Mouse (Mus musculus): ENCODE measurements around the gene Igf2bp1. TPM values are rescaled to one million over a fixed set of nuclear protein-coding genes. Genes with fewer than 3 reads are reported as not detected.
A peak's percentile ranks its signal among the peaks of the same experiment; 100 is the strongest.

The Igf2bp1 gene
- total and polyA plus RNA-seq, 3 experiments = 0.05 to 0.31 (median 0.23) TPM

GRCm38 (mm10) chr11:95982475-95982874, 23.3 kb downstream of the Igf2bp1 start:
- Histone ChIP-seq H3K36me3 (ENCODE audit: control insufficient read depth, insufficient read depth, low read length) (no peaks in the 10 kb centered on the region), H3K9ac (ENCODE audit: low read depth, low read length) (no peak overlapping the region), H3K27ac (no peak overlapping the region), H3K4me3 (no peak overlapping the region), H3K4me1 (ENCODE audit: control insufficient read depth, insufficient read depth, low read length) (no peaks in the 10 kb centered on the region), H3K27me3 (ENCODE audit: control insufficient read depth, insufficient read depth, low read length) (no peaks in the 10 kb centered on the region), H3K79me2 (replicated peaks; ENCODE audit: control insufficient read depth, insufficient read depth, low read length) (no peaks in the 10 kb centered on the region)
- TF ChIP-seq EP300 (IDR thresholded peaks at IDR 0.05; ENCODE audit: insufficient read depth, low read depth, low read length) = no peak
- no peak for TF ChIP-seq CTCF (IDR thresholded peaks at IDR 0.05)
- WGBS = 69% methylated on average over 1 of the region's 1 CpGs
- DNase-seq = no peak
- intact Hi-C loops (cut with DNase I) = no loop called here

- intact Hi-C loops (cut with DNase I) = no loop called here
- H3K27me3 ChIP-seq (ENCODE audit: control insufficient read depth, insufficient read depth, low read length) = no peaks in the 10 kb centered on the region
Observed at GRCm38 (mm10) chr11:95981804-95982203, 23.9 kb downstream of the Igf2bp1 start.

GRCm38 (mm10) chr11:95980762-95981418, 24.9 kb downstream of the Igf2bp1 start:
- no peak for DNase-seq
- TF ChIP-seq EP300 (IDR thresholded peaks at IDR 0.05; ENCODE audit: insufficient read depth, low read depth, low read length) (no peak), POLR2A (IDR thresholded peaks at IDR 0.05; ENCODE audit: insufficient read depth, low read depth, low read length) (no peak), CTCF (IDR thresholded peaks at IDR 0.05) (peak; percentile 65)
- no peak overlapping the region for H3K9ac ChIP-seq (ENCODE audit: low read depth, low read length)
- intact Hi-C loops (cut with DNase I) = no loop called here
- no peaks in the 10 kb centered on the region for H3K36me3 ChIP-seq (ENCODE audit: control insufficient read depth, insufficient read depth, low read length)
- 86% methylated on average over 8 of the region's 8 CpGs for WGBS
- H3K27me3 ChIP-seq (ENCODE audit: control insufficient read depth, insufficient read depth, low read length) = no peaks in the 10 kb centered on the region
- H3K27ac ChIP-seq = no peak overlapping the region
- H3K79me2 ChIP-seq (replicated peaks; ENCODE audit: control insufficient read depth, insufficient read depth, low read length) = no peaks in the 10 kb centered on the region
- no peak overlapping the region for H3K4me3 ChIP-seq
- no peaks in the 10 kb centered on the region for H3K4me1 ChIP-seq (ENCODE audit: control insufficient read depth, insufficient read depth, low read length)

More at GRCm38 (mm10) chr11:95981804-95982203, 23.9 kb downstream of the Igf2bp1 start:
- Histone ChIP-seq H3K79me2 (replicated peaks; ENCODE audit: control insufficient read depth, insufficient read depth, low read length) (no peaks in the 10 kb centered on the region), H3K9ac (ENCODE audit: low read depth, low read length) (no peak overlapping the region), H3K27ac (no peak overlapping the region), H3K4me3 (no peak overlapping the region), H3K36me3 (ENCODE audit: control insufficient read depth, insufficient read depth, low read length) (no peaks in the 10 kb centered on the region), H3K4me1 (ENCODE audit: control insufficient read depth, insufficient read depth, low read length) (no peaks in the 10 kb centered on the region)
- no peak for TF ChIP-seq CTCF (IDR thresholded peaks at IDR 0.05)
- TF ChIP-seq POLR2A (IDR thresholded peaks at IDR 0.05; ENCODE audit: insufficient read depth, low read depth, low read length) = no peak
- WGBS = 72% methylated on average over 12 of the region's 12 CpGs
- no peak for DNase-seq

- no peaks in the 10 kb centered on the region for H3K36me3 ChIP-seq (ENCODE audit: control insufficient read depth, insufficient read depth, low read length)
Observed at GRCm38 (mm10) chr11:95978487-95978886, 27.3 kb downstream of the Igf2bp1 start.

GRCm38 (mm10) chr11:95976290-95976689, 29.4 kb downstream of the Igf2bp1 start:
- TF ChIP-seq POLR2A (IDR thresholded peaks at IDR 0.05; ENCODE audit: insufficient read depth, low read depth, low read length) (no peak), CTCF (IDR thresholded peaks at IDR 0.05) (no peak; the same call in 1 of the 2 replicates), EP300 (IDR thresholded peaks at IDR 0.05; ENCODE audit: insufficient read depth, low read depth, low read length) (no peak)
- no peak for DNase-seq
- Histone ChIP-seq H3K36me3 (ENCODE audit: control insufficient read depth, insufficient read depth, low read length) (no peaks in the 10 kb centered on the region), H3K4me3 (no peak overlapping the region), H3K4me1 (ENCODE audit: control insufficient read depth, insufficient read depth, low read length) (no peaks in the 10 kb centered on the region), H3K27ac (no peak overlapping the region), H3K9ac (ENCODE audit: low read depth, low read length) (no peak overlapping the region), H3K27me3 (ENCODE audit: control insufficient read depth, insufficient read depth, low read length) (no peaks in the 10 kb centered on the region), H3K79me2 (replicated peaks; ENCODE audit: control insufficient read depth, insufficient read depth, low read length) (no peaks in the 10 kb centered on the region)
- intact Hi-C loops (cut with DNase I) = no loop called here
- 88% methylated on average over 2 of the region's 2 CpGs for WGBS

More at GRCm38 (mm10) chr11:95978487-95978886, 27.3 kb downstream of the Igf2bp1 start:
- Histone ChIP-seq H3K4me1 (ENCODE audit: control insufficient read depth, insufficient read depth, low read length) (no peaks in the 10 kb centered on the region), H3K9ac (ENCODE audit: low read depth, low read length) (no peak overlapping the region), H3K4me3 (no peak overlapping the region), H3K27ac (no peak overlapping the region), H3K27me3 (ENCODE audit: control insufficient read depth, insufficient read depth, low read length) (no peaks in the 10 kb centered on the region), H3K79me2 (replicated peaks; ENCODE audit: control insufficient read depth, insufficient read depth, low read length) (no peaks in the 10 kb centered on the region)
- no peak for DNase-seq
- TF ChIP-seq CTCF (IDR thresholded peaks at IDR 0.05) (peak; percentile 37), POLR2A (IDR thresholded peaks at IDR 0.05; ENCODE audit: insufficient read depth, low read depth, low read length) (no peak), EP300 (IDR thresholded peaks at IDR 0.05; ENCODE audit: insufficient read depth, low read depth, low read length) (no peak)
- intact Hi-C loops (cut with DNase I) = no loop called here
- WGBS = 89% methylated on average over 3 of the region's 3 CpGs

- WGBS = 96% methylated on average over 5 of the region's 5 CpGs
- no peak for DNase-seq
- intact Hi-C loops (cut with DNase I) = no loop called here
- no peaks in the 10 kb centered on the region for H3K36me3 ChIP-seq (ENCODE audit: control insufficient read depth, insufficient read depth, low read length)
- no peak overlapping the region for H3K4me3 ChIP-seq
- H3K79me2 ChIP-seq (replicated peaks; ENCODE audit: control insufficient read depth, insufficient read depth, low read length) = no peaks in the 10 kb centered on the region
- H3K4me1 ChIP-seq (ENCODE audit: control insufficient read depth, insufficient read depth, low read length) = no peaks in the 10 kb centered on the region
- H3K27ac ChIP-seq = no peak overlapping the region
- TF ChIP-seq CTCF (IDR thresholded peaks at IDR 0.05) (no peak), POLR2A (IDR thresholded peaks at IDR 0.05; ENCODE audit: insufficient read depth, low read depth, low read length) (no peak), EP300 (IDR thresholded peaks at IDR 0.05; ENCODE audit: insufficient read depth, low read depth, low read length) (no peak)
- H3K27me3 ChIP-seq (ENCODE audit: control insufficient read depth, insufficient read depth, low read length) = no peaks in the 10 kb centered on the region
- H3K9ac ChIP-seq (ENCODE audit: low read depth, low read length) = no peak overlapping the region
Observed at GRCm38 (mm10) chr11:95975694-95976093, 30.0 kb downstream of the Igf2bp1 start.
